Mouse (Mus musculus): ENCODE measurements around the gene Hoxa4.
A peak's percentile ranks its signal among the peaks of the same experiment; 100 is the strongest.

Gene Hoxa4

DNA sequence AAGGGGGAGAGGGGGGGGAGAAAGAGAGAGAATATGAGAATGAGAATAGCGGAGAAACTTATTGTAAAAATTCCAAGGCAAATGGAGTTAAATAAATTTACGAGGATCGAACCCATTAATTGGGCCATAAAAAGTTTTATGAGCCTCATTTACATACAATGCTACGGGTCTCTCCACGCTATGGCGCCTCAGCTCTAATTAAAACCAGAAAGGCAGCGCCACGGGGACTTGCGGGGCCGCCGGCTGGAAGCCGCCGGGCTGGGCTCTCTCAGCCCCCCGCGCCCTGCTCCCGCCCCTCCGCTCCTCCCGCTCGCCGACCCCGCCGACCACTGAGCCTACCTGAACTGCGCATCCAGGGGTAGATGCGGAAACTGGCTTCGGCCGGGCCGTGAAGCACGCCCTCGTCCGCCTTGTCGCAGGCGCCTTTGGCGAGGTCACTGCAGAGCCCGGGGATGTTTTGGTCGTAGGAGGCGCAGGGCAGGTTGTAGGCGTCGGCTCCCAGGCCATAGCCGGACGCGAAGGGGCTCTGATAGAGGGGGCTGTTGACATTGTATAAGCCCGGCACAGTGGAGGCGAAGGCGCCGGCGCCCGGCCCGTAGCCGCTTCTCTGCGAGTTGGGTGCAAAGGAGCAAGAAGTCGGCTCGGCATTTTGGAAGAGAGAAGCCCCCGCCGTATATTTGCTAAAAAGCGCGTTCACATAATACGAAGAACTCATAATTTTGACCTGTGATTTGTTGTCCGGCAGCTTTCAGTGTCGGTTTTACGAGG lies 25.3 kb upstream of the Hoxa4 start:
- no peak for DNase-seq (ENCODE audit: low spot score)

DNA sequence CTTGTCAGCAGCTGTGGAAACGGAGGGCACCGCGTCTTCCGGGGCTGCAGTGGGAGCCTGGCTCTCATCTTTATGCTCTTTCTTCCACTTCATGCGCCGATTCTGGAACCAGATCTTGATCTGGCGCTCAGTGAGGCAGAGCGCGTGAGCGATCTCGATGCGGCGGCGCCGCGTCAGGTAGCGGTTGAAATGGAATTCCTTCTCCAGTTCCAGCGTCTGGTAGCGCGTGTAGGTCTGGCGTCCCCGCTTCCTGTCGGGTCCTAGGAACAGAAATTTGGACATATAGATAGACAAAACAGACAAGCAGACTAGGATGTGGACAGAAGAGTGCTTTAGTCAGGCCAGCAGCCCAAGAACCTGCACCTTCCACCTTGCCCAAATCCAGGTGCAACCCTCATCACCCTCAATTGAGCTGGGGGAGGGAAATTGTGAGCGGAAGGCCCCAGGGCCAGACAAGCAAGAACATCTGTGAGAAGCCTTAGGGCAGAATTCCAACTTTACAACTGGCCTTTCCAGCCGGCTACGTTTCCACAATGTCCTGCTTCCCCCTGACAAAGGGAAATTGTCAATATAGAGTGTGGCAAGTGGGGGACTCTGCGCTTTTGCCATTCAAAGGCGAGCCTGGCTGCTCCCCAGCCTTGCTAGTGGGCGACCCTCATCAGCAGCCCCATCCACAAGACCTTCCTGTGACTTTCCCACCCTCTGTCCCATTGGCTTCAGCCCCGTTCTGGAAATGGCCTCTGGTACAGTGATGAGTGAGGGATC lies 24.4 kb upstream of the Hoxa4 start:
- DNase-seq (ENCODE audit: low spot score): no peak

DNA sequence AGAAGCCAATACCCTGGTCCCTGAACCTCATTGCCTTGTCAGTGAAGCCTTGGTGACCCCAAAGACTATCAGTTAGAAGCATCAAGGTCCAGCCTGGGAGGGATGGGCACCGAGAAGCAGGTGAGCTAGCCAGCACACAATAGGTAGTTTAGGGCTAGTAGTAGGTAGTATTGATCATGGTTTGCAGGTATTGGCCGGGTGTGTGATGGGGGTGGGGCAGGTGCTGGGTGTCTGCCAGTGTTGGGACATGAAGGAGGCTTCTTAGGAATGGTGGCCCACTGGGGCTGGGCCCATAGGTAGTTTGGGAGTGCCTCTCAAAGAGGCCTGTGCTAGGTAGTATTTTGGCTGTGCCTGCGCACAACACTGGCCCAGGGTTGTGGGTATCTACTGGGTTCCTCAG lies 23.5 kb upstream of the Hoxa4 start:
- no peak for DNase-seq (ENCODE audit: low spot score)

DNA sequence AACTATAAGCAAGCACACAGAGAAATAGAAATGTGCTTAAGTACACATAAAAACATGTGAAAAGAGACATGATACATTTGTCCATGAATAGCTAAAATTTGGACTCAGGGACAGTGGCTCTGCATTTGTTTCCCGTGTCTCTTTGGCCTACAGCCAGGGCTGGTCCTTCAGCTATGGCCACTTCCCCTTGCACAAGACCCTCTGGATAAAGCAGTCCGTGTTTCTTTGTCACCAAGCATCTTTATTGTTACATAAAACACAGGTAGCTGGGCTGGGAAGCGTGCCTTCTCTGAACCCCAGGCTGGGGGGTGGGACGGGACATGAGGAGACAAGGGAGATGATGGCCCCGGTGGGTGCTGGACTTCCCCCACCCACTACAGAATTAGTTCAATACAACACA lies 22.7 kb upstream of the Hoxa4 start:
- DNase-seq (ENCODE audit: low spot score): no peak

DNA sequence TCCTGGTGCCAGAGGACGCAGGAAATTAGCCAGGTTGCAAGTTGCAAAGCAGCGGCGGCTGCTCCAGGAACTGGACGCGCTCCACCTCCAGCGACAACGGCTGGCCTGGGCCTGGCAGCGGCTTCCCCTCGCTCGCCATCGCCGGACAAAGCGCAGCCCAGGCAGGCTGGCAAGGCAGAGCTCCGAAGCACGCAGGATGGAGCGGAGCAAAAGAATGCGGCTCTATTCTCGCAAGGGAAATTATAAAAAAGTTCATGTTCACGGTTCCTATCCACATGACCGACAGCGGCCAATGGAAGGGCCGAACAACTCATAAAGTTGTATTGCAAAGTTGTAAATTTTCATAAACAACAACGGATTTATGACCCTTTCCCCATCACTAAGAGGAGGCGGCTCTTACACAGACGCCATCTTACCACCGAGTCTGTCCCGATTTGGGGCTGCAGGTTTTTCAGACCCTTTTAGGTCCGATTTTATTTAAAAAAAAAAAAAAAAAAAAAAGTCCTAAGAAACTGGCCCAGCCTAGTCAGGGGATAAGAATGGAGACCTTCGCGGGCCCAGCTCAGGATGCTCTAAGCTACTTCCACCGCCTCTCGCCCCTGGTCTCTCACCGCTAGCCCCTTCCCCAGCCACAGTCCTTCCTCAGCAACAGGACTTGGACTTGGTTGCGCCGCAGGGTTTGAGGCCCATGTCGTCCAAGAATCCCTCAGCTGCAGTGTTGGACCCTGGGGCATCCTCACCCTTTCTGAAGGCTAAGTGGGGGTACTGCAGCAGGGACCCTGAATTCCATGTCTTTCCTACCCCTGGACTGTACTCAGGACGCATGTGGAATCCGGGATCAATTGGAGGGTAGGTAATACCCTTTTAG lies 21.8 kb upstream of the Hoxa4 start, which contains the start of the genes Hoxa3 and Gm28308:
TSS of gene Hoxa3 (minus strand) at position 218 of the 868 bp plus-strand sequence.
TSS of gene Gm28308 (minus strand) at position 221 of the 868 bp plus-strand sequence.
- DNase-seq (ENCODE audit: low spot score): no peak

DNA sequence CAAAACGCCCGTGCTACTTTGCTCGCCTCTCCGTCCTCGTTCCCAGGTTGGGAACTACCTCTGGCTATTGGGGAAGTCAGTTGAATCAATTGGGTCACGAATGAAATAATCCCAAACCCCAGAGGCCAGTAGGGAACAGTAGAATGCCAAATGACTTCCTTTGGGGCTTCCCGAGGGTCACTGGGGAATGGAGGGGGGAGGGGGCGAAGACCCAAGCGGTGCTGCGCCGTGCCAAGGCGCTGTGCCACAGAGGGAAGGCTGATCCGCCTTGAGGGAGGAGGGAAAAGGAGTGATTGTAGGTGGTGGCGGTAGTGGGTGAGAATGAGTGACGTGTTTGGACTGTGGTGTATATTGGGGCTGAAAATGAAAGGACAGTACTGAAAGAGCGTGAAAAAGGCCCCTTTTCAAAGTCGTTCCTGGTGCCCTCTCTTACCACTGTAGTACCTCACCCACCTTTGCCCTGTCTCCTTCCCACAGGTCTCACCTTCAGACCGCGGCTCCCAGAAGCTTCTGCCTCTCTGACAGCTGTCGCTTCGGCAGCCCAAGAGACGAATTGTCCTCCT lies 21.1 kb upstream of the Hoxa4 start:
- DNase-seq (ENCODE audit: low spot score): no peak

DNA sequence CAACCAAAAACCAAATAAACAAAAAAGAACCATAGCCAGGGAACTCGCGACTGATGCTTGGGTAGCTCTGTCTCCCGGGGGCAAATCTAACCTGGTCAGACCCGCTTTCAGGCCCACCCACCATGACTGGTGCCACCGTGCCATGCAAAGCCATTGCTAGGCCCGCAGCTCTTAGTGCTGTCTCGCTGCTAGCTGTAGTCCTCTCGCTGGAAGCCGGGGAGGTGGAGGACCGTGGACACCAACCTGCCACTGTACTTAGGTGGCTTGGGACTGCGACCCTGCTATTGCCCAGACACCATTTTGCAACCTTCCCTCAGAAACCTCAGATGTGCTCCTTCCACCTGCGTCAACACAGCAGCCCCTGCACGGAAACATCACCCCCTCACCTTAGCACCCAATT lies 20.4 kb upstream of the Hoxa4 start:
- DNase-seq (ENCODE audit: low spot score): no peak

DNA sequence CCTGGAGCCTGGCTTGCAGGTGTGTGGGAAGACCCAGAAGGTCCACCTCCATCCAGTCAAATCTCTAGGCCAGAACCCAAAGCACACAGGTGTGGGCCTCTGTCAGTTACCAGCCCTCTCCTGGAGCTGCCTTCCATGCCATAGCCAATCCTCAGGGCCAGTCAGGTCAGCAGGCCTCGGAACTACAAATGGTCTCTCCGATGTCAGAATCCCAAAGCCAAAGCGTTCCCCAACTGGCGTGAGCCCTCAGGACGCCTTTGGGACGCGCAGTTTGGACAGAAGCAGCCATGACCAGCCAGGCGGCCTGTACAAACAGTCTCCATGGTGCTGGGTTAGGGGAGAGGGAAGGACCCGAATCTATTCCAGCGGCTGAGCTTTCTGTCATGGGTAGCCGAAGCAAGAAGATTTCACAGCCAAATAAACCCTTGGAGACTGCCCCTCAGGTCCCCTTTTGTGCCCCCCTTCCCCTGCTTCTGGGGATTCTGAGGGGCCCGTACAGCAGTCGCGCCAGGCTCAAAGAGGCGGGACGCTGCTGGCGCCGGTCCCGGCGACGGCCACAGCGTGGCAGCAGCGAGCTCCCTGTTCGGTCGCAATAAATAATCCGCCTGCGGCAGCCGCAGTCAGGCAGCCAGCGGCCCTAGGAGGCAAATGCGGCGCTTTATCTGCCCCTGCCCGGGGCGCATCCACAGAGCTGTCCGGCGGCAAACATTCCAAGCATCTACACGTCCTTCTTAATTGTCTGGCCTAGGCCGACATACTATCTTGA lies 19.8 kb upstream of the Hoxa4 start:
- DNase-seq (ENCODE audit: low spot score): peak; percentile 50

DNA sequence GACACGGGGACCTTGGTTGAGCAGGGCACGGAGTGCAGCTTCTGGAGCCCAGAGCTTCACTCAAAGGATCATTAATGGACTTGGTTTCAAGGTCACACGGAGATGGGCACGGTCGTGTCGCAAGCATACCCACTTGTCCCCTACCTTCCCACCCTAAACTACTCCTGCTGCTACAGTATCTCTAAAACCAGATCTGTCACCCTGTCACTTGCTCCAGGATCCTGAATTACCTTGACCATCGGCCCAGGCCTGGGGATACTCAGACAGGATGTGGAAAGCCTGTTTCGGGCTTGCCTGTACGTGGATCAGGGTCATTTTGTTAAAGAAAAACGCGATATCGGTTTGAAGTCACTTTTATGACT lies 18.1 kb upstream of the Hoxa4 start:
- DNase-seq (ENCODE audit: low spot score): no peak

DNA sequence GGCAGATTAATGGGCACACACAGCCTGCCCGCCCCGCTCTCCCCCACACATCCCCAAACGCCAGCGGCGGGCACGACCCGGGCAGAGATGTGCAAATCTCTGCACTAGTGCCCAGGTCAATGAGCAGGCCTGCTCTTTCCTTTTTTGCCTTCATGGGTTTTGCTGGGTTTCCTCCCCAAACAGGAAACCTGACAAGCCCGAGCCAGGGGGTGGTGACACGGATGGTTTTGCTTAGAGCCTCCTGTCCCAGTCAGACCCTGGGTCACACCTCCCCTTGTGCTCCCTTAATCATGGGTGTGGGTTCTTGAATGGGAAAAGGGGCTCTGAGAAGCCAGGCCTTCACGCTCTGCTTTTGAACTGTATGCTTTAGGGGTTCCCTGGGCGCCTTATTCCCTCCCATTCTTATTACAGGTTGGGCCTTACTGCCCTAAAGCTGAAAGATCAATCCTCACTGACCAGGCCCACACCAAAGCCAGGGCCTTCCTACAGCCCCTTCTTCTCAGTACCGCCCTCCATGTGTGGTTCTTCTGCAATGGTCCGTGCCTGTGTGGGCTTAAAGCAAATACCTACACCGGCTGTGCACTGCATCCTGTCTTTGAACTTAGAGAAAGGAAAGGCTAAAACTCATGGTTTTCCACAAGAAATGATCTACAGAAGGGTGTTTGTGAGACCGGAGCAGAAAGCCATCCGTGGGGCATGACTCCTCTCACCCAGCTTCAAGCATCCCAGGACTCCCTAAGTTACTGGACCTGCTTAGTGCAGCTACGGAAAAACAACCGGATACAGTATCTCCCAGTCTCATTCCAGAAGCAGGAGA lies 17.5 kb upstream of the Hoxa4 start:
- DNase-seq (ENCODE audit: low spot score): no peak

DNA sequence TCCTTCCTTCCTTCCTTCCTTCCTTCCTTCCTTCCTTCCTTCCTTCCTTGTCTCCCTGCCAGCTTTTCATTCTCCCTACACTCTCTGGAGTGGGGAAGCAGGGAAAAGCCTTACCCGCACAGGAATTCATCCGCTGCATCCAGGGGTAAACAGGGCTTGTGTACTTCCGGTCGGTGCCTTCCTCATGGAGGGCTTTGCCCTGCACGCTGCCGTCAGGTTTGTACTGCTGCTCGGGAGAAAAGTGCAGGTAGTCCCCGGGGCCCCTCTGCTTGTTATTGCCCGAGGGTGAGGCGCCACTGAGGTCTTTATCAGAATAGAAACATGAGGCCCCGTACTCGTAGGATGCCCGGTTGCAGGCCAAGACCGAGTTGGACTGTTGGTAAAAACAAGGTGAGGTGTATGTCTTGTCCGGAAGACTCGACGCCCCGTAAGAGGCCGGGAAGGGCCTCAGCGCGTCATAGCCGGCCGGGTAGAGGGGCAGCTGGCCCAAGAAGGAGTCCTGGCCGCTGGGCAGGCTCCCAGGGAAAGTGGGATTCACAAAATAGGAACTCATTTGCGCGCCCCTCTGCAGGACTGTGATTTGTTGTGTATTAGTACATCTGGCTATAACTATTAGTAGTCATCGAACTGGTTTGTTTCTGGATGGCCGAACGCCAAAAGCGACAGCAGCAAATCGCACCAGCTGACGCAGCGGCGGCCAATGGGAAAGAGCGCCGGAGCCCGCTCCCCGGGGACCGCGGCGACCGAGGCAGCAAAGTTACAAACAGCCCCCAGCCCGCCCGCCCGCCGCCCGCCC lies 16.7 kb upstream of the Hoxa4 start, which contains the start of gene Hoxa6:
TSS of gene Hoxa6 (minus strand) at position 651 of the 796 bp plus-strand sequence.
- no peak for DNase-seq (ENCODE audit: low spot score)

DNA sequence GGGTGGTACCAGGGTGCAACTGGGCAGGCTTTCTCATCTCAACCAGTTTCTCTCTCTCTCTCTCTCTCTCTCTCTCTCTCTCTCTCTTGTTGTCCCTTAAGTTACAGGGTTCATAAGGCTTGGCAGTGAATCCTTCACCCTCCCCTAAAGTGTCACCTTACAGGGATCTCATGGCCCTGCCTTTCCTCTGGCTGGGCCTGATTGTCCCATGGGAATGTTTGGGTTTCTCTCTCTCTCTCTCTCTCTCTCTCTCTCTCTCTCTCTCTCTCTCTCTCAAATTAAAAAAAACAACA lies 16.1 kb upstream of the Hoxa4 start:
- DNase-seq (ENCODE audit: low spot score): no peak

DNA sequence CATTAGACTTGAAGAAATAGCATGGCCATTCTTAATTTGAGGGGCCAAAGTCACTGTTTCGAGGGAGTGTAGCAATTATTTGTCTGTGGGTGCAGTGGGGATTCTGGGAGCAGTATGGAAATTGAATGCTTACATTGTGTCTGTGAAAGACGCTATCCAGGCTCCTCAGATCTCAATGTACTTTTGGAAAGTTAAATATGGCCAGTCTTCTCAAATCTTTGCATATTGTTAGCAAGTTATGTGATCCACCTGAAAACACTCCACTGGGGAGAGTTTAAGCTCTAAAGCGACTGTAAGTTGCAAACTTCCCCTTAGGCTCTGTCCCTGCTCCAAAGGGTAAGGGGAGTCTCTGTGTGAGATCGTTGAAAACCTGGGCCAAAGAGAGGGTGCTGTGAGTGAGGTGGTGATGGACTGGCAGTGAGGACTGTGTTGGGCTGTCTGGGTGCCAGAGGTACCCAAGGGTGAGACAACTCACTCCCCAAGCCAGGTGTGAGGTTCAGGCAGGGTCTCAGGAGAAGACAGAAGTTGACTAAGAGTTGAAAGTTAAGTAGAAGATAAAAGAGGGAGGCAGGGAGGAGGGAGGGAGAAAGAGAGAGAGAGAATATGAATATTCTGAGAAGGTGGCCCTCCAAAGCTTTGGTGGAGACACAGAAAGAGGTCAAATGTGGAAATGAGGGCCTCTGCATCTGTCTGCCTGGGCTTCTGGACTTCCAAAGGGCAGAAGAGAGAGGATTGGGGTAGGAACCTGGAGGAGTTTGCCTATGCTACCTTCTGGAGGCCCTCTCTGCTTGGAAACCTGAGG lies 15.5 kb upstream of the Hoxa4 start:
- no peak for DNase-seq (ENCODE audit: low spot score)

DNA sequence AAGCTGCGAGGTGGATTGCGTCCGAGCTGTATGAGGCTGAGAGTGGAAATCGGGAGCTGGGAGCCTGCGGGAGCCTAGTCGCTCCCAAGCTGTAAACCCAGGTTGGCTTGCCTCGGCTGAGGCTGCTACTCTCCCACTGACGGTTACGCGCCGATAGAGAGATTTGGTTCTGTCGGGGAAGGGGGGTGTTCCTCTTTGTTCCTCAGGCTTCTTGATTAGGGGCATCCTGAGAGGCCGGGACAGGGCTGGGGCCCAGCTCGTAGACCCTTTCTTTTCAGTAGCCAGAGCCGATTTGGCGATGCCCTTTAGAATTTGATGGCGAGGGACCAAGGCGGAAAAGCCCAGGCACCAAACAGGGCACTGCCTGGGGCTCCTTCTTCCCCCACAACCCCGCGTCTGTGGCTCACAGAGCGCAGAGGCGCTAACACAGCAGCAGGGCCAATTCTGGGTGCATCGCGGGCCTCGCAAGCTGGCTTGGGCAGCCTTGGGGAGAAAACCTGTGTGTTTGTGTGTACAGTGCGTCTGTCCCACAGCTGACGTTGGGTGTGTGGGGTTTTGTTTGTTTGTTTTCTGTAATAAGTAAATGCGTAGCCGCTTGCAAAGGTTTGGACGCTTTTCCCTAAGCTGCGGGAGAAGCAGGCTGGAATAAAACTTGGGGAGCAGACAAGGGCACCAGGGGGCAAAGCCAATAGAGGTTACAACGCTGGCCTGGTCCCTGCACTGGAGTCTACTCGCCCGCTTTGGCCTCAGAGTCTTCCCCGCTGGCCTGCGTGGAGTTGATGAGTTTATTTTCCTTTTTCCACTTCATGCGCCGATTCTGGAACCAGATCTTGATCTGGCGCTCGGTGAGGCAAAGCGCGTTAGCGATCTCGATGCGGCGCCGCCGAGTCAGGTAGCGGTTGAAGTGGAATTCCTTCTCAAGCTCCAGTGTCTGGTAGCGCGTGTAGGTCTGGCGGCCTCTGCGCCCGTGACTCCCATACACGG lies 14.4 kb upstream of the Hoxa4 start:
- no peak for DNase-seq (ENCODE audit: low spot score)

DNA sequence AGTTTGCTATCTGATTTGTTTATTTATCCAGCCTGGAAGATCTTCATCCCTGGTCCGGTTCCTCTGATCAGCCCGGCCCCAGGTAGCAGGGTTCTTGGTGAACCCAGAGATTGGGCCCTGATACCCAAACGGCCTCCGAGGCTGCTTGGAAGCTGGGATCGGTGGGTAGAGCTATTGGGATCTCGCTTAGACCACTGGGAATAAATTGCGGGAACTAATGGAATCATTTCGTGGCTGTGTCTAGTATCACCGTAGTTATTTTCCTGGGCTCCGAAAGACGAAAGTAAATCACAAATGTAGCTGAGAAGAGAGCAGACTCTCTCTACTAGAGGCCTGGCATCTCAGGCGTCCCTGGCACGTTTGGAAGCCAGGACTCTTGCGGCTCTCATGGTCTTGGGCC lies 13.7 kb upstream of the Hoxa4 start:
- no peak for DNase-seq (ENCODE audit: low spot score)

DNA sequence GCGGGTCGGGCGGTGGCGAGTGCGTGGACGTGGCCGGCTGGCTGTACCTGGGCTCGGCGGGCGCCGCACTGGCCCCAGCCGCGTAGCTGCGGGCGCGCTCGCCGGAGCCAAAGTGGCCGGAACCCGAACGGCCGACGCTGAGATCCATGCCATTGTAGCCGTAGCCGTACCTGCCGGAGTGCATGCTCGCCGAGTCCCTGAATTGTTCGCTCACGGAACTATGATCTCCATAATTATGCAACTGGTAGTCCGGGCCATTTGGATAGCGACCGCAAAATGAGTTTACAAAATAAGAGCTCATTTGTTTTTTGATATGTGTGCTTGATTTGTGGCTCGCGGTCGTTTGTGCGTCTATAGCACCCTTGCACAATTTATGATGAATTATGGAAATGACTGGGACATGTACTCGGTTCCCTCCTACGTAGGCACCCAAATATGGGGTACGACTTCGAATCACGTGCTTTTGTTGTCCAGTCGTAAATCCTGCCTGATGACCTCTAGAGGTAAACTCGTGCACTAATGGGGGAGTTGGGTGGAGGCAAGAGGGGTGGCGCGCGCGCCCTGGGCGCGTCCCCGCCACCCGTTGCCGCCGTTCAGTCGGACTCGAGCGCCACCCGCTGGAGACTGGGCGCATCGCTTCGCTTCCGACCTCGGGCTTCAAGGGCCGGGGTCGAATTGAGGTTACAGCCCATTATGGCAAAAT lies 12.6 kb upstream of the Hoxa4 start, which contains the start of gene Hoxa5:
TSS of gene Hoxa5 (minus strand) at position 538 of the 703 bp plus-strand sequence.
- no peak for DNase-seq (ENCODE audit: low spot score)
